Mouse (Mus musculus) kidney, postnatal 36 days (tissue): ENCODE results near the gene 2310022A10Rik.
"Not testable (repeated sequence)": the region's sequence is repeated elsewhere in the genome, so short reads cannot be mapped to it uniquely, and the experiment has no call there.

ENCODE experiments used
- DNase-seq, 2 experiments: peaks; one replicate each; pipeline ENCODE4 v3.0.0; 2021 to 2022; ENCODE audit warnings: mixed read lengths in 2 of 2

The 2310022A10Rik gene

DNA sequence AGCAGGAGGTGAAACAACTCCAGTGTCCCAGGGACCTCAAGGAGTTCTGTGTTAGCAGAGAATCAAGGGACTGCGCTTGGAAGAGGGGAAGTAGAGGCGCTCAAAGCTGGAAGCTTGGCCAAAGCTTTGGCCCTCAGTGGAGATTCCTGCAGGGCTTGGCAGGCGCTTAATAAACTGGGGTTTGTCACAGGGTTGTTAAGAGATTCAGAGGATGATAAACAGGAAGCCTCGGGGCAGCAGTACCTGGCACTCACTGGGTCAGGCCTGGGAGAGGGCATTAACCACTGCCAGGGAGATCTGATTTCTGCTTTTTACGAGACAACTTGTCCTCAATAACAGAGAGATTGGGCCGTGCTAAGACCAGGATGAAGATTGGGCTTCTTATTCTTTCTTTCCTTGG, 68.0 kb downstream of the 2310022A10Rik start:
- DNase-seq = no peak

DNA sequence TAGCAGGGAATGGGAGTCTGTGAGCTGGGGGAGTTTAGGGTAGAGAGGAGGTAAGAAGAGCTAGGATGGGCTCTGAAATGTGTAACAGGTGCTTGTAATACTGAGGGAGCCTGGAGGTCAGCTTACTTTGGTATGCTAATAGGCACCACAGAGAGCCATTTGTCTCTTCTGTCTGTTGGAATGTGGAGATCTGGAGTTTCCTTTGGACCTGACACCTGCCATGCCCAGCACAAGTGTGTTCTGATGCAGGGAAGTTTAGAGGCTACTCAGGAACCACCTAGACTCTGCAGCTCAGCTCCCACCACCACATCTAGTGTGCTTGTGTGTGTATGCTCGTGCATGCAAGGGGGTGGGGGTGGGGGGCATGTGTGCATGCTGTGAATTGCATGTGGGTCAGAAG, 69.2 kb downstream of the 2310022A10Rik start:
- DNase-seq = no peak

DNA sequence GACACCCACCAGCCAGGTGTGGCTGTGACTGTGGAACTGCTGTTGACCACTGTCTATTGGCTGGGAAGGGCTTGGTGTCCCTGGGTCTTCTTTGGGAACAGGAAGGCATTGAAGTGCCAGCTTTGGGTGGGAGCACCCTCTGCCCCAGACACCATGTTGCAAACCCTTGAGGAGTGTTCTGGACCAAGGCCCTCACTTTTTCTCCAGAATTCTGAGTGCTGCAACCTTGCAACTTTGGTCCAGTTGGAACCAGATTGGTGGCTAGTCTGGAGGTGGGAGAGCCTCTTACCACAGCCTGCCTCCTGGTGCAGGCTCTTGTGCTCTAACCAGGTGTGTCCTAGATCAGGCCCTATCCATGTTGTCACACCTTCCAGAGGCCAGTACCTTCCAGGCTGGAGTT, 71.9 kb downstream of the 2310022A10Rik start:
- no peak for DNase-seq

DNA sequence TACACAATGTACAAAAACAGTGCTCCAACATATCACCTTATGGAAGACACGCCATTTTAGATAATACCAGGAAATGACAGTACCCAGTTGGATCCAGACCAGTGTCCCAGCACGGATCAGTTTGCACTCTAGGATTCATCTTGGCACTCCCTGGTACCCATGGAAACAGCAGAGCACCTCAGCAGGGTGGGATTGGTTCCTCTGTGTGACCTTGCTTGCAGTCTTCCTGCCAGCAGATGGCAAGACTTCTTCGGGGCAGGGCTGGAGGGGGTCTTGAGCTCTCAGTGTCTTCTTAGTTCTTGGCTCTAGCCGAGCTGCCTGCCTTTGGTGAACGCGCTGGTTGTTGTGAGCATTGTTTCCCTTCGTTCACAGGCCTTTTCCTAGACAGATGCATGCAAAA, 74.7 kb downstream of the 2310022A10Rik start:
- DNase-seq = no peak

DNA sequence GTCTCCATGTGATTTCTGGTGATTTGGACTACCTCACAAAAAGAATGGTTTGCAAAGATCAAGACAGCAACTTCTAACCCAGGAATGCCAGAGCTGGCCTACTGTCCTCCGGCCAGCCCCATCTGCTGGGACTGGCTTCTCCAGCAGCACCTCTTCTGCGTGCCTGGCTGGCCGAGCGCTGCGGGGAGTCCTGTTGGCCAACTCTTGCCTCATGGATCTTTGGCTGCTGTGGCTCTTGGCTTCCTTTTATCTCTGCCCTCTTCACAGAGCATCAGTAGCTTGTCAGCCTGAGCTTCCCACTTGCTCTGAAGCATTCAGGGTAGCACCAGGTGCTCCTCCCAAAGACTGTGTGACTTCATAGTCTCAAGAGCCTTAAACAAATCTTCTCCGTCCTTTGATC, 75.2 kb downstream of the 2310022A10Rik start:
- no peak for DNase-seq

DNA sequence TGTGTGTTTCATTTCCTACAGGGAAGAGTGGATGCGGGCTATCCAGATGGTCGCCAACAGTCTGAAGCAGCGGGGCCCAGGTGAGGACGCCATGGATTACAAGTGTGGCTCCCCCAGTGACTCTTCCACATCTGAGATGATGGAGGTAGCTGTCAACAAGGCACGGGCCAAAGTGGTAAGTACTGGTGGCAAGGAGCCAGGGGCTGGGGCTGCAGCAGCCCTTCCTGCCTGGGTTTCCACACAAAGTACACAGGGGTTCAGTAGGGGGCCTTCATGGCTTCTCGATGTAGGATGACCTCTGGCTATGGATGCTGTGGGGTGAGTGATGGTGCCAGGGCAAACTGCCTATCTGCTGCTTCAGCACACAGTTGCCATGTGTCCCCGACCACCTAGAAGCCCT, 75.8 kb downstream of the 2310022A10Rik start:
- DNase-seq = not testable (repeated sequence)

DNA sequence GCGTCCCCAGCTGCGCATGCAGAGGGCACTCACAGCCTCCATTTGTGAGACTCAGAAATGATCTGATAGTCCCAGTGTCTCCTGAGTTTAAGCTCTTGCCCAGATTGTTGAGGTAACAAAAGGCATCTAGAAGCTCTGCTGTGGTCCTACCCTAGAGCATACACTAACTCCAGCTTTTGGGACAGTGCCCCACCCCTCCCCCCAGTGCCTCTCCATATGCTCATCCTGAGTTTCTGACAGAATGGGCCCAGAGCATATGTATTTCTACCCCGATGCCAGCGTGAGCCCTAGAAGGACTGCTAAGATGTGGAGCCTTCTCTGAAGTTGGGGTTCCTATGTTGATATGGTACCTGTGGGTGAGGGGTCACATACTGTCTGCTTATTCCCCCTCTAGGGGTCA, 78.4 kb downstream of the 2310022A10Rik start:
- no peak for DNase-seq
